Mouse (Mus musculus): ENCODE measurements around the gene Eif4a3.

GRCm38 (mm10) chr11:119330592-119330991, 30.7 kb upstream of the Eif4a3 start:
- no peak for TF ChIP-seq CTCF (IDR thresholded peaks at IDR 0.05; ENCODE audit: insufficient read depth, low read depth, low read length)
- TF ChIP-seq POLR2A (IDR thresholded peaks at IDR 0.05; ENCODE audit: insufficient read depth, low read depth, low read length): no peak

Measured in olfactory bulb, adult 2 months (tissue).